Mouse (Mus musculus) limb, embryonic 15.5 days (tissue): ENCODE results near the gene Obp1b. TPM values are rescaled to one million over a fixed set of nuclear protein-coding genes. Genes with fewer than 3 reads are reported as not detected.
"Not testable (repeated sequence)": the region's sequence is repeated elsewhere in the genome, so short reads cannot be mapped to it uniquely, and the experiment has no call there.

Source experiments
- ATAC-seq: fragments of 200-750 bp; cut with Nextera tagmentation; 2 replicates; pipeline ENCODE4 v1.8.0; 2017; ENCODE audit warnings: low read depth, moderate TSS enrichment; ENCODE audit not compliant: insufficient number of reproducible peaks, low FRiP score, low TSS enrichment
- H3K27ac ChIP-seq: fragments of 300-500 bp; sonication (generic); 2 replicates; pipeline ENCODE4 v1.5.1; 2015; ENCODE audit warnings: moderate library complexity, mild to moderate bottlenecking, inconsistent platforms
- H3K27me3 ChIP-seq: fragments of 300-500 bp; sonication (generic); 2 replicates; pipeline ENCODE4 v1.6.1; 2015; ENCODE audit warnings: inconsistent platforms
- H3K36me3 ChIP-seq: fragments of 300-500 bp; sonication (generic); 2 replicates; pipeline ENCODE4 v1.6.1; 2015; ENCODE audit warnings: inconsistent platforms
- H3K4me1 ChIP-seq: fragments of 300-500 bp; sonication (generic); 2 replicates; pipeline ENCODE4 v1.6.1; 2015; ENCODE audit warnings: inconsistent platforms
- H3K4me2 ChIP-seq: fragments of 300-500 bp; sonication (generic); 2 replicates; pipeline ENCODE4 v1.6.1; 2015; ENCODE audit warnings: mild to moderate bottlenecking, inconsistent platforms
- H3K4me3 ChIP-seq: fragments of 300-500 bp; sonication (generic); 2 replicates; pipeline ENCODE4 v1.5.1; 2015; ENCODE audit warnings: mild to moderate bottlenecking, inconsistent platforms
- H3K9ac ChIP-seq: fragments of 300-500 bp; sonication (generic); 2 replicates; pipeline ENCODE4 v1.6.1; 2015; ENCODE audit warnings: inconsistent platforms
- H3K9me3 ChIP-seq: fragments of 300-500 bp; sonication (generic); 2 replicates; pipeline ENCODE4 v1.6.1; 2016; ENCODE audit warnings: inconsistent platforms
- WGBS: fragments of 180-500 bp; shearing (Covaris S2); methylation state at CpG from one replicate; pipeline ENCODE4 v1.1.7; 2015; 5-methylcytosine and 5-hydroxymethylcytosine counted together
- polyA plus RNA-seq: library from polyadenylated mRNA; unstranded; fragments of >200 nt; fragmentation: Nextera tagmentation; extraction: Ambion mirVana; gene quantifications from 2 replicates; pipeline ENCODE4 v1.2.1, GENCODE M21; 2015

Gene Obp1b
- not detected in 2 replicates for polyA plus RNA-seq

DNA sequence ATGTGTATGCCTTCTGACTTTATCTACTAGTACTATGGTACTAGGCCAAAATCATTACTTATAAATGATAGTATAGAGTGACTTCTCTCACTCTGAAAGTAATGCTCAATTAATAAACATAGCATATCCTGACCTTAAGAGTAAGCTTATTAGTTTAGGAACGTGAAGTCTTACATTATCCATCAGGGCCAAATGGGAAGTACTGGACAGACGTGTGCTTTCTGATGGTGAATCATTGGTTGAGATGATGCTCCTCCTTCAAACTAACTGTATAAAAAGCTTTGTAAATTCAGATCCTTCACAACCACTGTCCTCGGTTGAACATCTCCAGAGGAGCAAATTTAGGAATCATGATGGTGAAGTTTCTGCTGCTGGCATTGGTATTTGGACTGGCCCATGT is at the start of gene Obp1b:
TSS of gene Obp1b (plus strand) at position 301 of the 400 bp plus-strand sequence.
- H3K4me3 ChIP-seq, H3K27ac ChIP-seq, H3K36me3 ChIP-seq, ATAC-seq, H3K4me1 ChIP-seq, H3K4me2 ChIP-seq, H3K9ac ChIP-seq, H3K27me3 ChIP-seq, H3K9me3 ChIP-seq: not testable (repeated sequence)
- WGBS = no CpG with 5 or more reads among the region's 3 CpGs

DNA sequence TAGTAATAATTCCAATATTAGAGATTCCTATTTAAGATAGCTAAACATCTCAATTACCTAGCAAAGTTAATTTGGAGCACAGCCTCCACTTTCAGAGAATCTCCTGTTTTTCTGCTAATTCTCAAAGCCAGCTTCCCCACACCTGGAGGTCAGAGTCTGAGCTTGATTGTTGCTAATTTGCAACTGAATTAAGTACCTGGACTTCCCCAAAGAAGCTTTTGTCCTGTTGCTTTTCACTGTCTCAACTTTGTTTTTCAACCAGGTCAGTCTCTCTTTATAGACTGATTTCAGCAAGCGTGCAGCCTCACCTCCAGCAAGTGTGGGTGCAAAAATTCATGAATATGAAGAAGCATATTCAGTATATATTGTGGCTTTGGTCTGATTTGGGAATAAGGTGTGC is 15.6 kb downstream of the Obp1b start:
- WGBS = 59% methylated on average over 1 of the region's 1 CpGs

DNA sequence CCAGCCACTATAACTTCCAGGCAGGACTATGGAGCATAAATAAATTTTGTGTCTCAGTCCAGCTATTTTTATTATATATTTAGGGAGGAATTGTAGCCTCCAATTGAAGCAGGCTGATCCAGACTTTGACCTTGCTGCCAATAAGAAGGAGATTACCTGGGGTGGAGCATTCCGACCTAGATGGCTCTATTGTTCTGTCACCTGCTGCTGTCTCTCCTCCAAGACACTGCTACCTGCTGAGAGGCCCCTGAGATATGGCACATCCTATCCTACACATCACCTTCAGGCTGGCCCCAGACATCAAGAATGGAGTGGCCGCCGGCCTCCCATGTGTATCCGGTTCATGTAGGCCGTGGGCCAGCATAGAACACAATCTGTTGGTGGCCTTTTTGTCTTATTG is 16.3 kb downstream of the Obp1b start:
- Histone ChIP-seq H3K4me2 (no peak overlapping the region), H3K27me3 (no peaks in the 10 kb centered on the region), H3K27ac (no peak overlapping the region), H3K9ac (no peak overlapping the region), H3K36me3 (no peaks in the 10 kb centered on the region), H3K9me3 (no peaks in the 10 kb centered on the region), H3K4me1 (no peaks in the 10 kb centered on the region), H3K4me3 (no peak overlapping the region)
- ATAC-seq = no peak
- WGBS = 93% methylated on average over 5 of the region's 5 CpGs

More for the DNA sequence above, 15.6 kb downstream of the Obp1b start:
- not testable (repeated sequence) for H3K4me2 ChIP-seq, H3K27me3 ChIP-seq, H3K9me3 ChIP-seq, H3K4me3 ChIP-seq, H3K36me3 ChIP-seq, H3K27ac ChIP-seq, H3K4me1 ChIP-seq, ATAC-seq, H3K9ac ChIP-seq

Other genes with a start within 250 kb of the Obp1b start
- not detected in 2 replicates for gene Obp1a, start 95.4 kb upstream of the Obp1b start, polyA plus RNA-seq
- not detected in 2 replicates for gene Gm5938, start 61.3 kb upstream of the Obp1b start, polyA plus RNA-seq
- gene Gm14743, start 59.1 kb downstream of the Obp1b start, polyA plus RNA-seq = not detected in 2 replicates
- gene 4930480E11Rik, start 182.9 kb downstream of the Obp1b start, polyA plus RNA-seq = not detected in 2 replicates